Mouse (Mus musculus): ENCODE measurements around the gene H13.

GRCm38 (mm10) chr2:152705993-152706571 is 36.8 kb downstream of the H13 start:
- TF ChIP-seq CTCF (IDR thresholded peaks at IDR 0.05; ENCODE audit: low read depth, low read length) (no peak), POLR2A (IDR thresholded peaks at IDR 0.05; ENCODE audit: insufficient read depth, low read length) (no peak)

Data from ES-Bruce4 (cell line).